Mouse (Mus musculus) liver, adult 10 weeks (tissue): ENCODE measurements around the gene Saysd1. TPM values are rescaled to one million over a fixed set of nuclear protein-coding genes. Genes with fewer than 3 reads are reported as not detected.

ENCODE experiments used
- polyA plus RNA-seq: library from polyadenylated mRNA; stranded (reverse); fragments of 350-450 nt; fragmentation: Illumina TruSeq; extraction: RNeasy Lipid Tissue Mini Kit (QIAGEN cat#74804); gene quantifications from one replicate; pipeline ENCODE4 v1.2.3, GENCODE M21; 2014; ENCODE audit warnings: low read depth, low replicate concordance

Saysd1 gene
- polyA plus RNA-seq, result 1.8 TPM

DNA sequence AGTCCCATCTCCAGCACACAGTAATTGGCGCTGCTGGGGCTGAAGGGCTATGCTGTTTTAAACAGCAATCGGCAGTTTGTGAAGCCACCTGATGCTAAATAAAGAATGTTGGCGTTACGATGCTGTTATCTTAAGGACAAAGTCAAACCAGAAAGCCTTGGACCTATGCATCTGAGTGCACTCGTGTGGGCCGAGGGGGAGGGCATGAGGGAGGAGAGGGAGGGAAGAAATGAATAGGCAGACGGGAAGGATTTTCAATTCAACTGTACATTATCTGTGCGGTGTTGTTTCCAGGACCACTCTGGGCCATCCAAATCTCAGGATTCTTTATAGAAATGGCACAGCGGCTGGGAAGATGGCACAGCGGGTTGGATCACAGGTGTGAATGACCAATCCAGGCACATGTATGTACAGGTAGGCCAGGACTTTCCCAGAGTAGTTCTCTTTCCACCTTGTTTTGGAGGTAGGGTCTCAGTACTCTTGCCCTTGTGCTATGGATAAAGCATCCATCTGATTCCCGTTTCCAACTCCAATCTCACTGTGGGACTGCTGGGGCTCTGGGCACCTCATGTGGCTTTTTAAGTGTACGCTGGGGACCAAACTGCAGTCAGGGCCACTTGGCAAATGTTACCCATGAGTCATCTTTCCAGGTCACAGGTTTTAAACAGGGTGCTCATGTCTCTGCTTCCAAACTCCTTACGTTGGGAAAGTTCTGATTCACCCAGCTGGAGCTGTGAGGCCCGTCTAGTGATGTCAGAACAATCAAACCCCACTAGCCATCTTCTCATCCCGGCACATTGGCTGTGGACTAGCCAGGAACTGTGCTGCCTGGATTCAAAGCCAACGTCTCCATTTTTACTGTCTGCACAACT, at the start of gene Saysd1:
Gene Saysd1, minus strand, starts transcription at position 51 of the 872 bp plus-strand sequence.

DNA sequence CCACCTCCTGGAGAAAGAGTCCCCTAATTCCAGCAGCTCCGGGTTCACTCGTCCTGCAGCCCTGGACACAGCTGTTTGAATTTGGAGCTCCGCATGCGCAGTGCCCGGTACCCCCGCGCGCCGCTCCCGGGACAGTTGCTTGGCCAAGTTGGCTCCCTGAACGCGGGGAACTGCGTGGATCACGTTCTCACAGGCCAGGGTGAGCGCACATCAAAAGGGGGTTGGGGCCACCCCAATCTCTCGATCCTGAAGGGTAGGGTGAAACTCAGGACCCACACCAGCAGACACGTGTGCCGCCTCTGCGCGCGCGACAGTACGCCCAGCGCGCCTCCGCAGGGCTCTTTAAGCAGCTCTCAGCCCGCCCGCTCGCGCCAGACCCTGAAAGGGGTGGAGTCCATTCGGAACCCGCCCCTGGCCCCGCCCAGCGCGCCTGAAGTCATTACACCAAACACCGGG, 43.2 kb upstream of the Saysd1 start, which contains the start of gene Kcnk5:
Gene Kcnk5, minus strand, starts transcription at position 344 of the 456 bp plus-strand sequence.

Other genes starting within 250 kb of the Saysd1 start
- gene Gng2, start 160.9 kb downstream of the Saysd1 start, polyA plus RNA-seq, result 2.2 TPM
- gene Kcnk5, start 43.3 kb upstream of the Saysd1 start, polyA plus RNA-seq, result 4.5 TPM
- not detected for gene Kcnk16, start 130.7 kb upstream of the Saysd1 start, polyA plus RNA-seq
- gene Nudt13, start 156.2 kb upstream of the Saysd1 start, polyA plus RNA-seq, result 7.3 TPM
- gene Ecd, start 209.6 kb upstream of the Saysd1 start, polyA plus RNA-seq, result 15.5 TPM
- 18.3 TPM for gene Fam149b, start 209.6 kb upstream of the Saysd1 start, polyA plus RNA-seq